Mouse (Mus musculus): ENCODE measurements around the gene Rnf145. TPM values are rescaled to one million over a fixed set of nuclear protein-coding genes. Genes with fewer than 3 reads are reported as not detected.

Rnf145 gene
- polyA plus RNA-seq, 1 experiment from 2014 or later: 123 TPM

Small RNA genes lying within 50 kb of the gene (microRNA-seq; reads per million reads assigned to microRNA genes)
- not detected for gene Gm22121

Other genes with a start within 250 kb of the Rnf145 start
- gene Il12b, start 118.9 kb upstream of the Rnf145 start, polyA plus RNA-seq (2015; fragmentation: Nextera tagmentation; extraction: Ambion mirVana): 0.09 TPM in 1 of 2 replicates, not detected in the other
- 61.4 and 63.0 TPM in 2 replicates for gene Ublcp1, start 48.5 kb upstream of the Rnf145 start, polyA plus RNA-seq (2015; fragmentation: Nextera tagmentation; extraction: Ambion mirVana)
- gene Ebf1, start 98.4 kb downstream of the Rnf145 start, polyA plus RNA-seq (2015; fragmentation: Nextera tagmentation; extraction: Ambion mirVana): 66.6 and 68.9 TPM in 2 replicates

Measured in midbrain, embryonic 15.5 days (tissue).